Mouse (Mus musculus): ENCODE results near the gene Olfr313. TPM values are rescaled to one million over a fixed set of nuclear protein-coding genes. Genes with fewer than 3 reads are reported as not detected.

Olfr313 gene
- polyA plus RNA-seq, 1 experiment: not detected

GRCm38 (mm10) chr11:58846919-58847461, 32.2 kb downstream of the Olfr313 start, which contains the start of gene Gm12258:
Gene Gm12258 (plus strand): TSS chr11:58847158.
- DNase-seq (ENCODE audit: extremely low spot score in 1 of 2, low spot score in 1 of 2): peak; percentile 93 to 100

GRCm38 (mm10) chr11:58847636-58848035, 32.8 kb downstream of the Olfr313 start:
- DNase-seq (ENCODE audit: extremely low spot score in 1 of 2, low spot score in 1 of 2): no peak

- no peak for DNase-seq (ENCODE audit: extremely low spot score in 1 of 2, low spot score in 1 of 2)
Observed at GRCm38 (mm10) chr11:58849731-58850130, 34.9 kb downstream of the Olfr313 start.

- no peak for DNase-seq (ENCODE audit: extremely low spot score in 1 of 2, low spot score in 1 of 2)
Observed at GRCm38 (mm10) chr11:58860744-58861143, 45.9 kb downstream of the Olfr313 start.

- peak in 1 of 2 experiments; percentile 86 for DNase-seq (ENCODE audit: extremely low spot score in 1 of 2, low spot score in 1 of 2)
Observed at GRCm38 (mm10) chr11:58867039-58867953, 52.5 kb downstream of the Olfr313 start, which contains the start of gene 2810021J22Rik. Gene 2810021J22Rik (plus strand): TSS chr11:58867216.

GRCm38 (mm10) chr11:58867954-58868330, 53.1 kb downstream of the Olfr313 start:
- no peak for DNase-seq (ENCODE audit: extremely low spot score in 1 of 2, low spot score in 1 of 2)

Other genes starting within 250 kb of the Olfr313 start
- not detected in 2 replicates for gene Olfr224, start 244.4 kb upstream of the Olfr313 start, polyA plus RNA-seq (2012; rRNA removed)
- not detected in 2 replicates for gene Olfr325, start 237.3 kb upstream of the Olfr313 start, polyA plus RNA-seq (2012; rRNA removed)
- gene Olfr324, start 219.9 kb upstream of the Olfr313 start, polyA plus RNA-seq (2012; rRNA removed): 0.02 and 0.06 TPM in 2 replicates
- gene 2210407C18Rik, start 198.9 kb upstream of the Olfr313 start, polyA plus RNA-seq (2012; rRNA removed): not detected in 2 replicates
- gene Olfr323, start 184.5 kb upstream of the Olfr313 start, polyA plus RNA-seq (2012; rRNA removed): not detected in 2 replicates
- 0.08 and 0.12 TPM in 2 replicates for gene Trim58, start 174.5 kb upstream of the Olfr313 start, polyA plus RNA-seq (2012; rRNA removed)
- gene Olfr322, start 156.2 kb upstream of the Olfr313 start, polyA plus RNA-seq (2012; rRNA removed): not detected in 2 replicates
- gene Olfr320, start 133.9 kb upstream of the Olfr313 start, polyA plus RNA-seq (2012; rRNA removed): not detected in 2 replicates
- gene Olfr319, start 115.8 kb upstream of the Olfr313 start, polyA plus RNA-seq (2012; rRNA removed): not detected in 2 replicates
- gene Olfr318, start 91.0 kb upstream of the Olfr313 start, polyA plus RNA-seq (2012; rRNA removed): not detected in 2 replicates
- 0.06 TPM in 1 of 2 replicates, not detected in the other for gene Olfr317, start 75.8 kb upstream of the Olfr313 start, polyA plus RNA-seq (2012; rRNA removed)
- 1.7 and 3.6 TPM in 2 replicates for gene Olfr316, start 62.3 kb upstream of the Olfr313 start, polyA plus RNA-seq (2012; rRNA removed)
- not detected in 2 replicates for gene Olfr315, start 41.8 kb upstream of the Olfr313 start, polyA plus RNA-seq (2012; rRNA removed)
- gene Olfr314, start 32.0 kb upstream of the Olfr313 start, polyA plus RNA-seq (2012; rRNA removed): not detected in 2 replicates
- gene Fam183b, start 13.0 kb upstream of the Olfr313 start, polyA plus RNA-seq (2012; rRNA removed): 1.2 TPM in 2 replicates
- 0.02 TPM in 1 of 2 replicates, not detected in the other for gene Olfr312, start 14.2 kb downstream of the Olfr313 start, polyA plus RNA-seq (2012; rRNA removed)
- 0.06 TPM in 1 of 2 replicates, not detected in the other for gene Olfr311, start 24.3 kb downstream of the Olfr313 start, polyA plus RNA-seq (2012; rRNA removed)
- 19.7 and 22.5 TPM in 2 replicates for gene Gm12258, start 32.2 kb downstream of the Olfr313 start, polyA plus RNA-seq (2012; rRNA removed)
- 6.9 and 7.5 TPM in 2 replicates for gene 2810021J22Rik, start 52.2 kb downstream of the Olfr313 start, polyA plus RNA-seq (2012; rRNA removed)
- gene Zfp39, start 89.2 kb downstream of the Olfr313 start, polyA plus RNA-seq (2012; rRNA removed): 6.3 and 6.4 TPM in 2 replicates
- gene Btnl10, start 102.9 kb downstream of the Olfr313 start, polyA plus RNA-seq (2012; rRNA removed): 0.19 and 0.26 TPM in 2 replicates
- gene Rnf187, start 123.9 kb downstream of the Olfr313 start, polyA plus RNA-seq (2012; rRNA removed): 554 and 589 TPM in 2 replicates
- 174 and 184 TPM in 2 replicates for gene Hist3h2ba, start 133.9 kb downstream of the Olfr313 start, polyA plus RNA-seq (2012; rRNA removed)
- 54.3 and 57.7 TPM in 2 replicates for gene Hist3h2a, start 139.7 kb downstream of the Olfr313 start, polyA plus RNA-seq (2012; rRNA removed)
- gene Trim17, start 139.7 kb downstream of the Olfr313 start, polyA plus RNA-seq (2012; rRNA removed): 7.8 and 9.7 TPM in 2 replicates
- 26.2 and 28.4 TPM in 2 replicates for gene Trim11, start 163.1 kb downstream of the Olfr313 start, polyA plus RNA-seq (2012; rRNA removed)